Mouse (Mus musculus): ENCODE data around the gene Parp8. TPM values are rescaled to one million over a fixed set of nuclear protein-coding genes. Genes with fewer than 3 reads are reported as not detected.

Gene Parp8
- total RNA-seq, 1 experiment = 2.2 TPM

DNA sequence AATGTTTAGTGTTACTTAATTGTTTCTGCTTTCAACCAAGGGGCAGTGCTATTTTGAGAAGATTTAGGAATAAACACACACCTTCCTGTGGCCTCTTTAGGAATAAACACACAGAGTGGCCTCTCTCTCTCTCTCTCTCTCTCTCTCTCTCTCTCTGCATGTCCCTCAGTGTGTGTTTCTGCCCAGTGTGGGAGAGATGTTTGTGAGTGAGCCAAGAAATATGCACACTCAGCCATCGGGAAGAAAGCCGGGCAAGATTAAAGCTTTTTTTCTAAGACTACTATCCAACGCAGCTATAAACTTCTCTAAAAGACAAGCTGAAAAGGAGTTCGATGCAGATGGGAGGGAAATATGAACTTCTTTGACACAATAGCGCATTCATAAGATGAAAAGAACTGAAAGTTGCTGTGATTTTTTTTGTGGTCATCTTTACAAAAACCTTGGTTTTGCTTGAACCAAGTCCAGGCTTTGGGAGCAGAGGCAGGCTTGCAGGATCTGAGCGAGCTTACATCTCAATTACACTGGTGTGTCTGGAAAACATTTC lies 107.9 kb downstream of the Parp8 start:
- no peaks in the 10 kb centered on the region for H3K36me3 ChIP-seq (ENCODE audit: control insufficient read depth, insufficient read depth, low read length, poor library complexity, severe bottlenecking)
- in situ Hi-C loops (cut with MboI; ENCODE audit: low sequenced_read_pairs in 2 of 2, unreplicated experiment in 2 of 2) = no loop called here
- TF ChIP-seq HCFC1 (IDR thresholded peaks at IDR 0.05; ENCODE audit: borderline replicate concordance, insufficient read depth, low read length) (no peak), ZNF384 (IDR thresholded peaks at IDR 0.05; ENCODE audit: low read depth, low read length) (no peak), MAFK (IDR thresholded peaks at IDR 0.05; ENCODE audit: insufficient read depth, low read depth, low read length) (no peak), ZC3H11A (IDR thresholded peaks at IDR 0.05; ENCODE audit: borderline replicate concordance, low read depth, low read length) (no peak), CHD2 (IDR thresholded peaks at IDR 0.05; ENCODE audit: low read depth, low read length) (no peak)
- no peak for DNase-seq (ENCODE audit: low read depth, low spot score)
- H3K4me1 ChIP-seq (ENCODE audit: control insufficient read depth in 2 of 2, insufficient read depth in 2 of 2, low read length in 2 of 2, poor library complexity in 1 of 2) = no peaks in the 10 kb centered on the region
- no peaks in the 10 kb centered on the region for H3K9me3 ChIP-seq (ENCODE audit: control insufficient read depth, insufficient read depth, low read depth, low read length)
- no peak overlapping the region for H3K4me3 ChIP-seq (ENCODE audit: insufficient read depth in 1 of 2, low read depth in 1 of 2, low read length in 2 of 2, poor library complexity in 1 of 2, severe bottlenecking in 1 of 2)
- no peak overlapping the region for H3K9ac ChIP-seq (ENCODE audit: insufficient read depth, low read depth, low read length, poor library complexity, severe bottlenecking)
- no peak overlapping the region for H3K27ac ChIP-seq (ENCODE audit: insufficient read depth, low read depth, low read length, poor library complexity, severe bottlenecking)

DNA sequence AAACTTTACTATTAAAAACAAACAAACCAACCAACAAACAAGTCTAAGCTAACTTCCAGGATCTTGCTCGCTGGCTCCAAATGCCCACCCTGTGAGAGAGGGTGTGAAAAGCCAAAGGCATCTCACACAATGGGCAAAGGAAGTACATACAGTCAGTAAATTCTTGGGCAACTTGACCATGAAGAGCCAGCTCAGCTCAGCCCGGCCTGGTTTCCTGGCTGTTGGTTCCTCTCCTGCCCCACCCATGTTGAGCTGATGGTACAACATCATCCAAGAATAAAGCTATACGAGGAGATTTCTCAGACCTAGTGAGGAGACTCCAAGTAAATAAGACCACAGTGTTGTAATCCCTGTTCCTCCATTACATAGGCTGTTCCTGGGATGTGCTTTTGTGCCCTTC lies 117.1 kb downstream of the Parp8 start:
- no peaks in the 10 kb centered on the region for H3K36me3 ChIP-seq (ENCODE audit: control insufficient read depth, insufficient read depth, low read length, poor library complexity, severe bottlenecking)
- no peak overlapping the region for H3K4me3 ChIP-seq (ENCODE audit: insufficient read depth in 1 of 2, low read depth in 1 of 2, low read length in 2 of 2, poor library complexity in 1 of 2, severe bottlenecking in 1 of 2)
- no peak overlapping the region for H3K9ac ChIP-seq (ENCODE audit: insufficient read depth, low read depth, low read length, poor library complexity, severe bottlenecking)
- in situ Hi-C loops (cut with MboI; ENCODE audit: low sequenced_read_pairs in 2 of 2, unreplicated experiment in 2 of 2) = no loop called here
- H3K27ac ChIP-seq (ENCODE audit: insufficient read depth, low read depth, low read length, poor library complexity, severe bottlenecking) = no peak overlapping the region
- no peak for DNase-seq (ENCODE audit: low read depth, low spot score)
- TF ChIP-seq CHD2 (IDR thresholded peaks at IDR 0.05; ENCODE audit: low read depth, low read length) (no peak), ZNF384 (IDR thresholded peaks at IDR 0.05; ENCODE audit: low read depth, low read length) (no peak), HCFC1 (IDR thresholded peaks at IDR 0.05; ENCODE audit: borderline replicate concordance, insufficient read depth, low read length) (no peak), MAFK (IDR thresholded peaks at IDR 0.05; ENCODE audit: insufficient read depth, low read depth, low read length) (no peak), ZC3H11A (IDR thresholded peaks at IDR 0.05; ENCODE audit: borderline replicate concordance, low read depth, low read length) (no peak)
- no peaks in the 10 kb centered on the region for H3K9me3 ChIP-seq (ENCODE audit: control insufficient read depth, insufficient read depth, low read depth, low read length)
- no peaks in the 10 kb centered on the region for H3K4me1 ChIP-seq (ENCODE audit: control insufficient read depth in 2 of 2, insufficient read depth in 2 of 2, low read length in 2 of 2, poor library complexity in 1 of 2)

DNA sequence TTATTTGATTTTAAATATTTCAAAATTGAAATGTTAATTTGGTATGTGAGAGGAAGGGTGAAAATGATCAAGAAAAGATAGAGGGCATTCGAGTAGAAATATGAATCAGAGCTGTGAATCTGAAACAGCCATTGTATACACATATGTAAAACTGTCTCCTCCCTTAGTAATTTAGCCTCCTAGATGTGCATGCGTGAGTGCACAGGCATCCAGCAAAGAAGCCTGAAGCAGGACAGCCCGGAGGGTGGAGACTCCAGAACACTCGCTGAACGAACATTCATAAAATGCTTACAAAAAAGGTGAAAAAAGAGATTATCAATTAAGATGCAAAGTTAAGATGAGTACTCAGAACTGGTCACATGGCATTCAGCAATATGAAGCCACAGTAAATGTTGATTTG lies 121.9 kb downstream of the Parp8 start:
- no peak for TF ChIP-seq CHD2 (IDR thresholded peaks at IDR 0.05; ENCODE audit: low read depth, low read length)
- no peak for TF ChIP-seq ZC3H11A (IDR thresholded peaks at IDR 0.05; ENCODE audit: borderline replicate concordance, low read depth, low read length)
- TF ChIP-seq ZNF384 (IDR thresholded peaks at IDR 0.05; ENCODE audit: low read depth, low read length) = no peak
- TF ChIP-seq MAFK (IDR thresholded peaks at IDR 0.05; ENCODE audit: insufficient read depth, low read depth, low read length) = no peak
- TF ChIP-seq HCFC1 (IDR thresholded peaks at IDR 0.05; ENCODE audit: borderline replicate concordance, insufficient read depth, low read length) = no peak
- in situ Hi-C loops (cut with MboI; ENCODE audit: low sequenced_read_pairs in 2 of 2, unreplicated experiment in 2 of 2) = no loop called here
- no peaks in the 10 kb centered on the region for H3K36me3 ChIP-seq (ENCODE audit: control insufficient read depth, insufficient read depth, low read length, poor library complexity, severe bottlenecking)
- no peak overlapping the region for H3K4me3 ChIP-seq (ENCODE audit: insufficient read depth in 1 of 2, low read depth in 1 of 2, low read length in 2 of 2, poor library complexity in 1 of 2, severe bottlenecking in 1 of 2)
- H3K4me1 ChIP-seq (ENCODE audit: control insufficient read depth in 2 of 2, insufficient read depth in 2 of 2, low read length in 2 of 2, poor library complexity in 1 of 2) = no peaks in the 10 kb centered on the region
- no peaks in the 10 kb centered on the region for H3K9me3 ChIP-seq (ENCODE audit: control insufficient read depth, insufficient read depth, low read depth, low read length)
- H3K9ac ChIP-seq (ENCODE audit: insufficient read depth, low read depth, low read length, poor library complexity, severe bottlenecking) = no peak overlapping the region
- no peak for DNase-seq (ENCODE audit: low read depth, low spot score)
- H3K27ac ChIP-seq (ENCODE audit: insufficient read depth, low read depth, low read length, poor library complexity, severe bottlenecking) = no peak overlapping the region

DNA sequence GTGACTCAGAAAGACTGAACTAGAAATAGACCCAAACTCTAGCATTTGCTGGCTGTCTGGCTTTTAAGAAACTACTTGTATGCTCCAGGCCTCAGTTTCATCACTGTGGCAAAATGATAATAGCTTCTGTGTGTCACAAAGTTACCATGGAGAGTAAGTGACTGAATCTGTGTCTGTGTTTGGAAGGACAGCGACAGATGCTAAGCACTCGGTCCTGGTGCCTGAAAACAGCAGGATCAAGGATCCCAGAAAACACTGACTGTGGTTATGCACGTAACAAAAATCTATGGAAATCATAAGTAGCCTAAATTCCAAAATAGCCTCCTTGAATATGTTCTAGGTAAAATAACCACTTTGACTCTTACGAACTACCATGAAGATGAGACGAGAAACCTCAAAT lies 126.9 kb downstream of the Parp8 start:
- no peak overlapping the region for H3K4me3 ChIP-seq (ENCODE audit: insufficient read depth in 1 of 2, low read depth in 1 of 2, low read length in 2 of 2, poor library complexity in 1 of 2, severe bottlenecking in 1 of 2)

DNA sequence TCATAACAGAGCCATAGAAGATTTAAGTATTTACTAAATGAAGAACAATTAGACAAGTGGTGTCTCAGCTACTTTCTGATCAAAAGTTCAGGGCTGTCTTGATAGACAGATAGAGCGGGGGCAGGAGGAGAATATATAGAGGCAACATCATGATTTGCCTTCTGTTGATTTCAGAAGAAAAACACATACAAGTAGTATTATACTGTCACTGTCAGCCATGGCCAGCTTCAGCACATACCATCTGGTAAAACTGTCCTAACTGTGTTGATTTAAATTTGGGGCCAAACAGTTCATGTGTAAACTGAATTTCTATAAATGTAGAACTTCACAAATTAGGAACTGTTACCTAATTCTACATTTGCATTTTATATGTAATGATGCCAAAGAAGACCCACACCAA lies 127.6 kb downstream of the Parp8 start:
- Histone ChIP-seq H3K4me3 (ENCODE audit: insufficient read depth in 1 of 2, low read depth in 1 of 2, low read length in 2 of 2, poor library complexity in 1 of 2, severe bottlenecking in 1 of 2) (no peak overlapping the region), H3K9ac (ENCODE audit: insufficient read depth, low read depth, low read length, poor library complexity, severe bottlenecking) (no peak overlapping the region), H3K36me3 (ENCODE audit: control insufficient read depth, insufficient read depth, low read length, poor library complexity, severe bottlenecking) (no peaks in the 10 kb centered on the region), H3K9me3 (ENCODE audit: control insufficient read depth, insufficient read depth, low read depth, low read length) (no peaks in the 10 kb centered on the region), H3K27ac (ENCODE audit: insufficient read depth, low read depth, low read length, poor library complexity, severe bottlenecking) (no peak overlapping the region), H3K4me1 (ENCODE audit: control insufficient read depth in 2 of 2, insufficient read depth in 2 of 2, low read length in 2 of 2, poor library complexity in 1 of 2) (no peaks in the 10 kb centered on the region)
- no peak for TF ChIP-seq ZNF384 (IDR thresholded peaks at IDR 0.05; ENCODE audit: low read depth, low read length)
- TF ChIP-seq ZC3H11A (IDR thresholded peaks at IDR 0.05; ENCODE audit: borderline replicate concordance, low read depth, low read length) = no peak
- no peak for TF ChIP-seq CHD2 (IDR thresholded peaks at IDR 0.05; ENCODE audit: low read depth, low read length)
- no peak for TF ChIP-seq MAFK (IDR thresholded peaks at IDR 0.05; ENCODE audit: insufficient read depth, low read depth, low read length)
- TF ChIP-seq HCFC1 (IDR thresholded peaks at IDR 0.05; ENCODE audit: borderline replicate concordance, insufficient read depth, low read length) = no peak
- in situ Hi-C loops (cut with MboI; ENCODE audit: low sequenced_read_pairs in 2 of 2, unreplicated experiment in 2 of 2) = no loop called here
- no peak for DNase-seq (ENCODE audit: low read depth, low spot score)

More for the DNA sequence above, 126.9 kb downstream of the Parp8 start:
- no peak overlapping the region for H3K9ac ChIP-seq (ENCODE audit: insufficient read depth, low read depth, low read length, poor library complexity, severe bottlenecking)
- in situ Hi-C loops (cut with MboI; ENCODE audit: low sequenced_read_pairs in 2 of 2, unreplicated experiment in 2 of 2) = no loop called here
- H3K9me3 ChIP-seq (ENCODE audit: control insufficient read depth, insufficient read depth, low read depth, low read length) = no peaks in the 10 kb centered on the region
- H3K27ac ChIP-seq (ENCODE audit: insufficient read depth, low read depth, low read length, poor library complexity, severe bottlenecking) = no peak overlapping the region
- no peak for DNase-seq (ENCODE audit: low read depth, low spot score)
- H3K4me1 ChIP-seq (ENCODE audit: control insufficient read depth in 2 of 2, insufficient read depth in 2 of 2, low read length in 2 of 2, poor library complexity in 1 of 2) = no peaks in the 10 kb centered on the region
- TF ChIP-seq ZC3H11A (IDR thresholded peaks at IDR 0.05; ENCODE audit: borderline replicate concordance, low read depth, low read length) = no peak
- no peak for TF ChIP-seq HCFC1 (IDR thresholded peaks at IDR 0.05; ENCODE audit: borderline replicate concordance, insufficient read depth, low read length)
- TF ChIP-seq ZNF384 (IDR thresholded peaks at IDR 0.05; ENCODE audit: low read depth, low read length) = no peak
- no peak for TF ChIP-seq MAFK (IDR thresholded peaks at IDR 0.05; ENCODE audit: insufficient read depth, low read depth, low read length)
- no peaks in the 10 kb centered on the region for H3K36me3 ChIP-seq (ENCODE audit: control insufficient read depth, insufficient read depth, low read length, poor library complexity, severe bottlenecking)

All from ES-E14 (cell line).